Mouse (Mus musculus) erythroblast, embryonic 14.5 days (primary cell): ENCODE measurements around the gene Rora.

Experiments
- GATA1 ChIP-seq: IDR thresholded peaks from 2 replicates; pipeline ENCODE4 v1.6.1; 2012; ENCODE audit warnings: low read length, inconsistent platforms, mixed read lengths
- TAL1 ChIP-seq: IDR thresholded peaks from 3 replicates; pipeline ENCODE4 v1.6.1; 2012; ENCODE audit warnings: low read length, inconsistent platforms, mixed read lengths

DNA sequence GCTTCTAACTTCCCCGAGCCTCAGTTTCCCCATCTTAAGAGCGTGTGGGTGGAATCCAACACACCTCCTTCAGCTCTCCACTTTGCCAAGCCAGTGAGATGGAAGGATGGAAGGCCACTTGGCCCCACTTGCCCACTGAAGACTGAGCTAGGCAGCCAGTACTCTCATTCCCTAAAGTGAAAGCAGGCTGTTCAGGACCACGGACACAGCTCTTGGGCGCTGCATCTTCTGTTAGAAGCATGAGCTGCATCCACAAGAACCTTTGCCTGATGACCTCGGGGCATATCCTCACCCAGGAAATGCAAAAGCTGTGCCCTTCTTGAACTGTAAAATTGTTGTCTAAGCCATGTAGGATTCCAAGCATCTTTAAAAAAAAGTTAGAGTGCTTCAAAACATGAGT lies 54.0 kb downstream of the Rora start:
- no peak for TF ChIP-seq TAL1
- no peak for TF ChIP-seq GATA1
